In the genomic region with DNA sequence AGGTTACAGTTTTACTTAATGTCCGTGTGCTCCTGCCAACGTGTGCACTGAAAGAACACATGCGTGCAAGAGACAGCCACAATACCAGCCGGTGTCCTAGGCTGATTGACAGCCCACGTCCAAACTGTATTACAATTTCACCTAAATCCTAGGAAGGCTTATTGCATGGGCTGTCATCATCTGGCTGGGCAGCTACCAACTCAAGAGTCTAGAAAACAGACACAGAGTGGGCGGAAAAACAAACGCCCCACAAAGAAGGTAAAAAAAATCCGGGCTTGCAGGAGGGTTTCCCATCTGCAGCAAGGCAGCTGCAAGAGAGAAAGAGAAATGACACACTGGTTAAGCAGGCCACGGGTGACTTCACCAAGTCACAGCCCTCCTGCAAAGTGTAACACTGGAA, we compare ENCODE assay signal across 19 mouse cellular contexts.
"Had no signal": no experiment of that assay in that cellular context is flagged by ENCODE, and none has a peak within 500 bp of the region (broad histone marks: within the 10 kb centered on the region; RNA-seq: fewer than 3 reads in every experiment).

No protein-coding gene starts in this region.

- H3K27ac ChIP-seq: kidney, postnatal 0 days; limb, embryonic 12.5 days; limb, embryonic 15.5 days; liver, embryonic 14.5 days; macrophage; midbrain, embryonic 12.5 days; midbrain, embryonic 15.5 days; neural tube, embryonic 13.5 days; stomach, postnatal 0 days had no signal

- H3K4me3 ChIP-seq: limb, embryonic 12.5 days; limb, embryonic 15.5 days; midbrain, embryonic 12.5 days; midbrain, embryonic 15.5 days; neural tube, embryonic 13.5 days had no signal

- H3K9me3 ChIP-seq: limb, embryonic 12.5 days; limb, embryonic 15.5 days; midbrain, embryonic 12.5 days; midbrain, embryonic 15.5 days; neural tube, embryonic 13.5 days had no signal

- ATAC-seq: intestine, embryonic 16.5 days; liver, postnatal 0 days; lung, postnatal 0 days; midbrain, embryonic 15.5 days had no signal

- DNase-seq: kidney, adult 18-20 months; left cerebral cortex, postnatal 4 days; liver, postnatal 0 days; lung, embryonic 14.5 days; retina, postnatal 1 day; right cerebral cortex, postnatal 4 days; thymus, postnatal 25 days had no signal

- H3K36me3 ChIP-seq: limb, embryonic 12.5 days; limb, embryonic 15.5 days; midbrain, embryonic 12.5 days; midbrain, embryonic 15.5 days; neural tube, embryonic 13.5 days had no signal

- H3K9ac ChIP-seq: limb, embryonic 12.5 days; limb, embryonic 15.5 days; liver, embryonic 14.5 days; liver, postnatal 0 days; lung, embryonic 14.5 days; midbrain, embryonic 12.5 days; midbrain, embryonic 15.5 days; neural tube, embryonic 13.5 days had no signal

- H3K4me2 ChIP-seq: limb, embryonic 12.5 days; limb, embryonic 15.5 days; liver, embryonic 11.5 days; lung, embryonic 14.5 days; midbrain, embryonic 12.5 days; midbrain, embryonic 15.5 days; neural tube, embryonic 13.5 days had no signal
